Mouse (Mus musculus) retina, postnatal 7 days (tissue): Measurements from ENCODE around the gene Itprid2.

Experiments used
- DNase-seq: peaks from one replicate; pipeline ENCODE4 v3.0.0-alpha.2; 2012; ENCODE audit warnings: low read depth, low spot score

The Itprid2 gene

GRCm38 (mm10) chr2:79647728-79648127 is 12.6 kb downstream of the Itprid2 start:
- no peak for DNase-seq

GRCm38 (mm10) chr2:79651185-79651584 is 16.0 kb downstream of the Itprid2 start:
- DNase-seq: no peak

GRCm38 (mm10) chr2:79651701-79652100 is 16.5 kb downstream of the Itprid2 start:
- DNase-seq: no peak

- DNase-seq: no peak
Observed at GRCm38 (mm10) chr2:79652502-79652901, 17.4 kb downstream of the Itprid2 start.

GRCm38 (mm10) chr2:79653093-79653808 is 18.1 kb downstream of the Itprid2 start:
- no peak for DNase-seq

GRCm38 (mm10) chr2:79653809-79654164 is 18.6 kb downstream of the Itprid2 start:
- DNase-seq: no peak

GRCm38 (mm10) chr2:79657062-79657461 is 21.9 kb downstream of the Itprid2 start:
- no peak for DNase-seq

GRCm38 (mm10) chr2:79660417-79661185 is 25.4 kb downstream of the Itprid2 start:
- no peak for DNase-seq

- no peak for DNase-seq
Observed at GRCm38 (mm10) chr2:79661486-79662104, 26.4 kb downstream of the Itprid2 start.

GRCm38 (mm10) chr2:79664532-79665286 is 29.6 kb downstream of the Itprid2 start:
- DNase-seq: no peak

- no peak for DNase-seq
Observed at GRCm38 (mm10) chr2:79665492-79665891, 30.3 kb downstream of the Itprid2 start.

- DNase-seq: no peak
Observed at GRCm38 (mm10) chr2:79675266-79675665, 40.1 kb downstream of the Itprid2 start.

- no peak for DNase-seq
Observed at GRCm38 (mm10) chr2:79677663-79678257, 42.6 kb downstream of the Itprid2 start.

- no peak for DNase-seq
Observed at GRCm38 (mm10) chr2:79681672-79682071, 46.5 kb downstream of the Itprid2 start.

GRCm38 (mm10) chr2:79683258-79683657 is 48.1 kb downstream of the Itprid2 start:
- no peak for DNase-seq

GRCm38 (mm10) chr2:79690838-79691237 is 55.7 kb downstream of the Itprid2 start:
- no peak for DNase-seq

GRCm38 (mm10) chr2:79695190-79695589 is 60.0 kb downstream of the Itprid2 start:
- no peak for DNase-seq

GRCm38 (mm10) chr2:79695939-79696338 is 60.8 kb downstream of the Itprid2 start:
- DNase-seq: no peak

GRCm38 (mm10) chr2:79696478-79697230 is 61.5 kb downstream of the Itprid2 start:
- no peak for DNase-seq

- DNase-seq: no peak
Observed at GRCm38 (mm10) chr2:79698166-79698565, 63.0 kb downstream of the Itprid2 start.

GRCm38 (mm10) chr2:79704773-79705172 is 69.6 kb downstream of the Itprid2 start:
- DNase-seq: no peak
